Mouse (Mus musculus): ENCODE data around the gene Igf2bp3. TPM values are rescaled to one million over a fixed set of nuclear protein-coding genes. Genes with fewer than 3 reads are reported as not detected.

Igf2bp3 gene
- polyA plus RNA-seq, 1 experiment, result 0.30 TPM

DNA sequence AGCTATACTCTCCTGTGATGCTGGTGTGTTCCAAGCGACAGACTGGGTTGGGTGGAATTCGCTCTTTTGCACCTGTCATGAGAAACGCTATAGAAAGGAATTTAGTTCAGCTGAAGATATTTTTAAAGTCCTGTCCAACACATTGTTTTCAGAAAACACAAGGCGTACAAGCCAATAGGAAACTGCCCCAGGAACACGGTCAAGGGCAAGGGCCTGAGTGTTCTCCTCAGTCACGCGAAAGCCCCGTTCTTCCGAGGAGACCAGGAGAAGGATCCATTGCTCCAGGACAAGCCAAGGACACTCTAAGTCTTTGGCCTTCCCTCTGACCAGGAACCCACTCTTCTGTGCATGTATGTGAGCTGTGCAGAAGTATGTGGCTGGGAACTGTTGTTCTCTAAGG is 158.7 kb downstream of the Igf2bp3 start:
- Histone ChIP-seq H3K27me3 (ENCODE audit: control insufficient read depth, insufficient read depth, insufficient read length) (peaks cover 4% of the 10 kb centered on the region), H3K79me2 (ENCODE audit: control insufficient read depth, insufficient read depth) (no peaks in the 10 kb centered on the region), H3ac (ENCODE audit: control insufficient read depth, insufficient read length, low read depth) (no peak overlapping the region), H3K4me3 (ENCODE audit: insufficient read depth, poor library complexity, severe bottlenecking) (no peak overlapping the region), H3K36me3 (ENCODE audit: control insufficient read depth, insufficient read depth) (no peaks in the 10 kb centered on the region), H3K79me3 (ENCODE audit: low read depth) (no peaks in the 10 kb centered on the region)
- TF ChIP-seq MAX (IDR thresholded peaks at IDR 0.05), result no peak
- TF ChIP-seq MYOD1 (IDR thresholded peaks at IDR 0.05; ENCODE audit: control insufficient read depth, insufficient read length, low read depth), result no peak
- TF ChIP-seq CTCF (IDR thresholded peaks at IDR 0.05; ENCODE audit: control insufficient read depth, insufficient read depth, insufficient read length), result no peak
- no peak for TF ChIP-seq USF1 (IDR thresholded peaks at IDR 0.05; ENCODE audit: low read depth)
- TF ChIP-seq CEBPB (IDR thresholded peaks at IDR 0.05; ENCODE audit: low read depth), result no peak

- TF ChIP-seq FOSL1 (IDR thresholded peaks at IDR 0.05; ENCODE audit: insufficient read depth, low read length, poor library complexity, severe bottlenecking) (no peak), CTCF (IDR thresholded peaks at IDR 0.05; ENCODE audit: control insufficient read depth, insufficient read depth, insufficient read length) (no peak), CEBPB (IDR thresholded peaks at IDR 0.05; ENCODE audit: low read depth) (no peak), MYOD1 (IDR thresholded peaks at IDR 0.05; ENCODE audit: control insufficient read depth, insufficient read length, low read depth) (no peak), USF1 (IDR thresholded peaks at IDR 0.05; ENCODE audit: low read depth) (no peak), MYOG (IDR thresholded peaks at IDR 0.05; ENCODE audit: control insufficient read depth, extremely low read depth, insufficient read length) (no peak), MAX (IDR thresholded peaks at IDR 0.05) (no peak)
These were observed 159.5 kb downstream of the Igf2bp3 start for GRCm38 (mm10) chr6:49055256-49055733.

DNA sequence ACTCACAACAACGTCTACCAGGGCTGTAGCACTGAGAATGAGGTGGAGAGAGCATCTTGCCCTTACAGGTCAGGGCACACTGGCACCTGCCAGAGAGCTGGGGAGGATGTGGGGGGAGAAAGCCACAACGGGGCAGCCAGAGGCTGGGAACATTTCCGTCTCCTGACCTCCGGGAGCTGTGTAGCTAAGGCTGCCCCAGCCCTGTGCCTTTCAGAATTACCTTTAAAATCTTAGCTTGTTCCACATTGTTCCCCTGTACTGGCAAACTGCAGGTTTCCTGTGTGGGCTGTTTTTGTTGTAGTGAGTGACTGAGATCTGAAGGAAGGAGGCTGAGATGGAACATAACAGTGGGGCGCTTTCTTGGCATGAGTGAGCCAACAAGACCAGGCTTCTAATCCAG is 162.6 kb downstream of the Igf2bp3 start:
- TF ChIP-seq MYOG (IDR thresholded peaks at IDR 0.05; ENCODE audit: control insufficient read depth, extremely low read depth, insufficient read length) (no peak), MAX (IDR thresholded peaks at IDR 0.05) (no peak), CTCF (IDR thresholded peaks at IDR 0.05; ENCODE audit: control insufficient read depth, insufficient read depth, insufficient read length) (no peak), MYOD1 (IDR thresholded peaks at IDR 0.05; ENCODE audit: control insufficient read depth, insufficient read length, low read depth) (no peak), USF1 (IDR thresholded peaks at IDR 0.05; ENCODE audit: low read depth) (no peak), CEBPB (IDR thresholded peaks at IDR 0.05; ENCODE audit: low read depth) (no peak), FOSL1 (IDR thresholded peaks at IDR 0.05; ENCODE audit: insufficient read depth, low read length, poor library complexity, severe bottlenecking) (no peak)
- Histone ChIP-seq H3K36me3 (ENCODE audit: control insufficient read depth, insufficient read depth) (no peaks in the 10 kb centered on the region), H3K79me2 (ENCODE audit: control insufficient read depth, insufficient read depth) (no peaks in the 10 kb centered on the region), H3ac (ENCODE audit: control insufficient read depth, insufficient read length, low read depth) (no peak overlapping the region), H3K79me3 (ENCODE audit: low read depth) (no peaks in the 10 kb centered on the region), H3K27me3 (ENCODE audit: control insufficient read depth, insufficient read depth, insufficient read length) (peaks cover 4% of the 10 kb centered on the region), H3K4me3 (ENCODE audit: insufficient read depth, poor library complexity, severe bottlenecking) (no peak overlapping the region)

More at GRCm38 (mm10) chr6:49055256-49055733, 159.5 kb downstream of the Igf2bp3 start:
- no peaks in the 10 kb centered on the region for H3K79me3 ChIP-seq (ENCODE audit: low read depth)
- no peaks in the 10 kb centered on the region for H3K36me3 ChIP-seq (ENCODE audit: control insufficient read depth, insufficient read depth)
- H3K27me3 ChIP-seq (ENCODE audit: control insufficient read depth, insufficient read depth, insufficient read length), result peaks cover 4% of the 10 kb centered on the region
- H3K79me2 ChIP-seq (ENCODE audit: control insufficient read depth, insufficient read depth), result no peaks in the 10 kb centered on the region
- no peak overlapping the region for H3ac ChIP-seq (ENCODE audit: control insufficient read depth, insufficient read length, low read depth)
- H3K4me3 ChIP-seq (ENCODE audit: insufficient read depth, poor library complexity, severe bottlenecking), result no peak overlapping the region

GRCm38 (mm10) chr6:49050677-49051410 is 163.9 kb downstream of the Igf2bp3 start:
- Histone ChIP-seq H3K79me3 (ENCODE audit: low read depth) (no peaks in the 10 kb centered on the region), H3K79me2 (ENCODE audit: control insufficient read depth, insufficient read depth) (no peaks in the 10 kb centered on the region), H3ac (ENCODE audit: control insufficient read depth, insufficient read length, low read depth) (no peak overlapping the region), H3K27me3 (ENCODE audit: control insufficient read depth, insufficient read depth, insufficient read length) (peaks cover 4% of the 10 kb centered on the region), H3K36me3 (ENCODE audit: control insufficient read depth, insufficient read depth) (no peaks in the 10 kb centered on the region), H3K4me3 (ENCODE audit: insufficient read depth, poor library complexity, severe bottlenecking) (no peak overlapping the region)
- TF ChIP-seq MYOG (IDR thresholded peaks at IDR 0.05; ENCODE audit: control insufficient read depth, extremely low read depth, insufficient read length), result no peak
- TF ChIP-seq MYOD1 (IDR thresholded peaks at IDR 0.05; ENCODE audit: control insufficient read depth, insufficient read length, low read depth), result no peak

- H3K79me2 ChIP-seq (ENCODE audit: control insufficient read depth, insufficient read depth), result no peaks in the 10 kb centered on the region
These were observed 166.4 kb downstream of the Igf2bp3 start for GRCm38 (mm10) chr6:49048395-49048794.

DNA sequence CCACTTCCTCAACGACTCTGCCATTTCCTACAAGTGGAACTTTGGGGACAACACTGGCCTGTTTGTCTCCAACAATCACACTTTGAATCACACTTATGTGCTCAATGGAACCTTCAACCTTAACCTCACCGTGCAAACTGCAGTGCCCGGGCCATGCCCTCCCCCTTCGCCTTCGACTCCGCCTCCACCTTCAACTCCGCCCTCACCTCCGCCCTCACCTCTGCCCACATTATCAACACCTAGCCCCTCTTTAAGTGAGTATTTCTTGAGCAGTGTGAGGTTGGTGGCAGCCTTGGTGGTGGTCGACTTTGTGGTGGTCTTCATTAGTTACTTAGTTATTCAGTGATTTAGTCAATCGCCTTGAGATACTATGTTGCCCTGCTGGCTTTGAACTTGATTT is 166.9 kb downstream of the Igf2bp3 start:
- H3K79me3 ChIP-seq (ENCODE audit: low read depth), result no peaks in the 10 kb centered on the region
- H3ac ChIP-seq (ENCODE audit: control insufficient read depth, insufficient read length, low read depth), result no peak overlapping the region
- no peak overlapping the region for H3K4me3 ChIP-seq (ENCODE audit: insufficient read depth, poor library complexity, severe bottlenecking)
- no peak for TF ChIP-seq FOSL1 (IDR thresholded peaks at IDR 0.05; ENCODE audit: insufficient read depth, low read length, poor library complexity, severe bottlenecking)
- TF ChIP-seq MAX (IDR thresholded peaks at IDR 0.05), result no peak
- TF ChIP-seq MYOD1 (IDR thresholded peaks at IDR 0.05; ENCODE audit: control insufficient read depth, insufficient read length, low read depth), result no peak
- no peak for TF ChIP-seq CEBPB (IDR thresholded peaks at IDR 0.05; ENCODE audit: low read depth)
- no peak for TF ChIP-seq CTCF (IDR thresholded peaks at IDR 0.05; ENCODE audit: control insufficient read depth, insufficient read depth, insufficient read length)
- no peak for TF ChIP-seq USF1 (IDR thresholded peaks at IDR 0.05; ENCODE audit: low read depth)
- no peak for TF ChIP-seq MYOG (IDR thresholded peaks at IDR 0.05; ENCODE audit: control insufficient read depth, extremely low read depth, insufficient read length)
- H3K36me3 ChIP-seq (ENCODE audit: control insufficient read depth, insufficient read depth), result no peaks in the 10 kb centered on the region
- H3K79me2 ChIP-seq (ENCODE audit: control insufficient read depth, insufficient read depth), result no peaks in the 10 kb centered on the region
- peaks cover 1% of the 10 kb centered on the region for H3K27me3 ChIP-seq (ENCODE audit: control insufficient read depth, insufficient read depth, insufficient read length)

More at GRCm38 (mm10) chr6:49048395-49048794, 166.4 kb downstream of the Igf2bp3 start:
- Histone ChIP-seq H3K79me3 (ENCODE audit: low read depth) (no peaks in the 10 kb centered on the region), H3K4me3 (ENCODE audit: insufficient read depth, poor library complexity, severe bottlenecking) (no peak overlapping the region), H3ac (ENCODE audit: control insufficient read depth, insufficient read length, low read depth) (no peak overlapping the region), H3K36me3 (ENCODE audit: control insufficient read depth, insufficient read depth) (no peaks in the 10 kb centered on the region), H3K27me3 (ENCODE audit: control insufficient read depth, insufficient read depth, insufficient read length) (peaks cover 4% of the 10 kb centered on the region)
- no peak for TF ChIP-seq FOSL1 (IDR thresholded peaks at IDR 0.05; ENCODE audit: insufficient read depth, low read length, poor library complexity, severe bottlenecking)
- TF ChIP-seq USF1 (IDR thresholded peaks at IDR 0.05; ENCODE audit: low read depth), result no peak
- TF ChIP-seq MYOG (IDR thresholded peaks at IDR 0.05; ENCODE audit: control insufficient read depth, extremely low read depth, insufficient read length), result no peak
- no peak for TF ChIP-seq CTCF (IDR thresholded peaks at IDR 0.05; ENCODE audit: control insufficient read depth, insufficient read depth, insufficient read length)

Data from C2C12 (cell line).